Mouse (Mus musculus) heart, embryonic 11.5 days (tissue): ENCODE data around the gene Ank. TPM values are rescaled to one million over a fixed set of nuclear protein-coding genes. Genes with fewer than 3 reads are reported as not detected.

Experiments used
- ATAC-seq: fragments of 200-750 bp; cut with Nextera tagmentation; replicated peaks from 2 replicates; pipeline ENCODE4 v1.8.0; 2017; ENCODE audit warnings: moderate library complexity; ENCODE audit not compliant: insufficient number of reproducible peaks, low FRiP score, low TSS enrichment
- H3K27ac ChIP-seq: fragments of 300-500 bp; sonication (generic); 2 replicates; pipeline ENCODE4 v1.5.1; 2014; ENCODE audit warnings: mild to moderate bottlenecking, low read depth, low read length
- H3K27me3 ChIP-seq: fragments of 300-500 bp; sonication (generic); 2 replicates; pipeline ENCODE4 v1.6.1; 2014; ENCODE audit warnings: mild to moderate bottlenecking, low read length, mixed read lengths; ENCODE audit not compliant: control insufficient read depth, insufficient read depth
- H3K36me3 ChIP-seq: fragments of 300-500 bp; sonication (generic); 2 replicates; pipeline ENCODE4 v1.6.1; 2014; ENCODE audit warnings: mild to moderate bottlenecking, low read length, moderate library complexity, mixed read lengths; ENCODE audit not compliant: control insufficient read depth, insufficient read depth
- H3K4me1 ChIP-seq: fragments of 300-500 bp; sonication (generic); 2 replicates; pipeline ENCODE4 v1.6.1; 2014; ENCODE audit warnings: low read length; ENCODE audit not compliant: control insufficient read depth, insufficient read depth
- H3K4me2 ChIP-seq: fragments of 300-500 bp; sonication (generic); 2 replicates; pipeline ENCODE4 v1.6.1; 2014; ENCODE audit warnings: mild to moderate bottlenecking, moderate library complexity
- H3K4me3 ChIP-seq: fragments of 300-500 bp; sonication (generic); 2 replicates; pipeline ENCODE4 v1.5.1; 2014; ENCODE audit warnings: low read depth, low read length
- H3K9ac ChIP-seq: fragments of 300-500 bp; sonication (generic); 2 replicates; pipeline ENCODE4 v1.6.1; 2014; ENCODE audit warnings: mild to moderate bottlenecking, low read depth, low read length, moderate library complexity
- H3K9me3 ChIP-seq: fragments of 300-500 bp; sonication (generic); replicated peaks from 2 replicates; pipeline ENCODE4 v1.6.1; 2016; ENCODE audit warnings: low read length; ENCODE audit not compliant: control insufficient read depth
- WGBS: fragments of 180-500 bp; shearing (Covaris S2); extraction: QIAGEN DNeasy Blood & Tissue Kit; methylation state at CpG from one replicate; pipeline ENCODE4 v1.1.7; 2014; ENCODE audit not compliant: insufficient replicate concordance; 5-methylcytosine and 5-hydroxymethylcytosine counted together
- polyA plus RNA-seq: library from polyadenylated mRNA; unstranded; fragments of >200 nt; fragmentation: Nextera tagmentation; extraction: Ambion mirVana; gene quantifications from 2 replicates; pipeline ENCODE4 v1.2.1, GENCODE M21; 2014

Ank gene
- polyA plus RNA-seq, 1 experiment from 2014 or later = 13.5 TPM

GRCm38 (mm10) chr15:27593717-27594116, 127.2 kb downstream of the Ank start:
- Histone ChIP-seq H3K4me1 (peaks cover 18% of the 10 kb centered on the region; the same call in 1 of the 2 replicates), H3K9me3 (no peaks in the 10 kb centered on the region), H3K27ac (no peak overlapping the region), H3K4me2 (no peak overlapping the region), H3K9ac (no peak overlapping the region), H3K36me3 (peaks cover 6% of the 10 kb centered on the region; the same call in 1 of the 2 replicates), H3K27me3 (no peaks in the 10 kb centered on the region), H3K4me3 (no peak overlapping the region)
- WGBS = 83% methylated on average over 13 of the region's 13 CpGs
- ATAC-seq = no peak

- H3K27me3 ChIP-seq = no peaks in the 10 kb centered on the region
- peaks cover 14% of the 10 kb centered on the region; the same call in 1 of the 2 replicates for H3K4me1 ChIP-seq
- H3K4me2 ChIP-seq = no peak overlapping the region
- ATAC-seq = no peak
- H3K36me3 ChIP-seq = peaks cover 6% of the 10 kb centered on the region; the same call in 1 of the 2 replicates
- no peak overlapping the region for H3K9ac ChIP-seq
- 42% methylated on average over 4 of the region's 4 CpGs for WGBS
- no peaks in the 10 kb centered on the region for H3K9me3 ChIP-seq
- H3K27ac ChIP-seq = peak overlapping the region; percentile 52
- H3K4me3 ChIP-seq = no peak overlapping the region
Observed at GRCm38 (mm10) chr15:27594973-27595372, 128.5 kb downstream of the Ank start.

GRCm38 (mm10) chr15:27595560-27595959, 129.1 kb downstream of the Ank start:
- Histone ChIP-seq H3K4me3 (no peak overlapping the region), H3K36me3 (peaks cover 6% of the 10 kb centered on the region; the same call in 1 of the 2 replicates), H3K27me3 (no peaks in the 10 kb centered on the region), H3K4me2 (no peak overlapping the region), H3K9me3 (no peaks in the 10 kb centered on the region), H3K27ac (peak overlapping the region; percentile 52), H3K9ac (no peak overlapping the region), H3K4me1 (peaks cover 14% of the 10 kb centered on the region; the same call in 1 of the 2 replicates)
- 63% methylated on average over 8 of the region's 8 CpGs for WGBS
- no peak for ATAC-seq

GRCm38 (mm10) chr15:27596463-27597140, 130.1 kb downstream of the Ank start:
- peaks cover 14% of the 10 kb centered on the region; the same call in 1 of the 2 replicates for H3K4me1 ChIP-seq
- H3K4me3 ChIP-seq = no peak overlapping the region
- peak overlapping the region; percentile 55 for H3K27ac ChIP-seq
- 0 out of 2 replicates have a peak overlapping the region, but pooled peaks have one; percentile 1 for H3K9ac ChIP-seq
- H3K27me3 ChIP-seq = no peaks in the 10 kb centered on the region
- 45% methylated on average over 3 of the region's 3 CpGs for WGBS
- no peaks in the 10 kb centered on the region for H3K9me3 ChIP-seq
- H3K36me3 ChIP-seq = peaks cover 6% of the 10 kb centered on the region; the same call in 1 of the 2 replicates
- H3K4me2 ChIP-seq = no peak overlapping the region
- no peak for ATAC-seq

GRCm38 (mm10) chr15:27597516-27597915, 131.0 kb downstream of the Ank start:
- peaks cover 14% of the 10 kb centered on the region; the same call in 1 of the 2 replicates for H3K4me1 ChIP-seq
- peaks cover 6% of the 10 kb centered on the region; the same call in 1 of the 2 replicates for H3K36me3 ChIP-seq
- H3K4me2 ChIP-seq = no peak overlapping the region
- H3K27me3 ChIP-seq = no peaks in the 10 kb centered on the region
- H3K9me3 ChIP-seq = no peaks in the 10 kb centered on the region
- H3K27ac ChIP-seq = no peak overlapping the region
- no peak for ATAC-seq
- whole genome bisulfite sequencing = 83% methylated on average over 4 of the region's 4 CpGs
- H3K9ac ChIP-seq = no peak overlapping the region
- H3K4me3 ChIP-seq = no peak overlapping the region

GRCm38 (mm10) chr15:27598786-27599385, 132.4 kb downstream of the Ank start:
- no peak for ATAC-seq
- Histone ChIP-seq H3K4me3 (no peak overlapping the region), H3K27ac (no peak overlapping the region), H3K9me3 (no peaks in the 10 kb centered on the region), H3K36me3 (0 out of 2 replicates have a peak, but pooled peaks cover 3% of the 10 kb centered on the region), H3K27me3 (no peaks in the 10 kb centered on the region), H3K4me2 (no peak overlapping the region), H3K4me1 (peaks cover 14% of the 10 kb centered on the region; the same call in 1 of the 2 replicates), H3K9ac (no peak overlapping the region)
- whole genome bisulfite sequencing = 90% methylated on average over 13 of the region's 13 CpGs

- ATAC-seq = no peak
- 89% methylated on average over 5 of the region's 5 CpGs for WGBS
- Histone ChIP-seq H3K9ac (no peak overlapping the region), H3K36me3 (no peaks in the 10 kb centered on the region), H3K27ac (no peak overlapping the region), H3K9me3 (no peaks in the 10 kb centered on the region), H3K4me2 (no peak overlapping the region), H3K4me3 (no peak overlapping the region), H3K27me3 (no peaks in the 10 kb centered on the region), H3K4me1 (peaks cover 14% of the 10 kb centered on the region; the same call in 1 of the 2 replicates)
Observed at GRCm38 (mm10) chr15:27600524-27600923, 134.0 kb downstream of the Ank start.

- Histone ChIP-seq H3K4me3 (no peak overlapping the region), H3K9me3 (no peaks in the 10 kb centered on the region), H3K9ac (no peak overlapping the region), H3K4me2 (no peak overlapping the region), H3K36me3 (peaks cover 9% of the 10 kb centered on the region), H3K4me1 (no peaks in the 10 kb centered on the region), H3K27me3 (no peaks in the 10 kb centered on the region), H3K27ac (no peak overlapping the region)
- WGBS = 85% methylated on average over 3 of the region's 3 CpGs
- ATAC-seq = no peak
Observed at GRCm38 (mm10) chr15:27604558-27604957, 138.1 kb downstream of the Ank start.
